Mouse (Mus musculus) effector memory CD4-positive, alpha-beta T cell, adult 5 months (primary cell): Measurements from ENCODE around the gene Lgals3bp. TPM values are rescaled to one million over a fixed set of nuclear protein-coding genes. Genes with fewer than 3 reads are reported as not detected.

ENCODE experiments used
- polyA plus RNA-seq: library from polyadenylated mRNA; unstranded; fragments of 100-300 nt; shearing (Covaris generic); gene quantifications from one replicate; pipeline ENCODE4 v1.2.1, GENCODE M21; 2017

Gene Lgals3bp
- polyA plus RNA-seq, result 70.0 TPM

DNA sequence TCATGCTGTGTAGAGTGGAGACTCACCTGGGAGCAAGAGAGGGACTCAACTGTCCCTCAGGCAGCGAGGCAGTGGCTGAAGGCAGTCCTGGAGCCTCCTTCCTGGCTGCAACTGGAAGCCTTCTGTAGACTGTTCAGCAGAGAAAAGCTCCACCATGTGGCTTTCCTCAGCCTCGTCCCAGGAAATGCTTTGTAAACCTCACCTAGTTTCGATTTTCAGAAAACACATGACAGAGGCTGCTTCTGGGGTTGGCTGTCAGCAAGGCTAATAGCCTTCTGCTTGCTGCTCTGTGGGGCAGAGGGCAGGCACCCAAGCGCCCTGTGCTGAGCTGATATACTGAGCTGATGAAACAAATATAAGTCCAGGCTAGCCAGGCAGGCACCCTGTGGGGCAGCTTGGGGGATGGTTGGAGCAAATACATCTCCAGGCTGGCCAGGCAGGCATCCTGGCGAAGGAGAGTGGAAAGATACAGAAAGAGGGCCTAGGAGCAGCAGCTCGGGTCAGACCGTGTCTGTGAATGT, at the start of gene Lgals3bp:
Lgals3bp (minus strand) TSS at position 333 of the 521 bp plus-strand sequence.

DNA sequence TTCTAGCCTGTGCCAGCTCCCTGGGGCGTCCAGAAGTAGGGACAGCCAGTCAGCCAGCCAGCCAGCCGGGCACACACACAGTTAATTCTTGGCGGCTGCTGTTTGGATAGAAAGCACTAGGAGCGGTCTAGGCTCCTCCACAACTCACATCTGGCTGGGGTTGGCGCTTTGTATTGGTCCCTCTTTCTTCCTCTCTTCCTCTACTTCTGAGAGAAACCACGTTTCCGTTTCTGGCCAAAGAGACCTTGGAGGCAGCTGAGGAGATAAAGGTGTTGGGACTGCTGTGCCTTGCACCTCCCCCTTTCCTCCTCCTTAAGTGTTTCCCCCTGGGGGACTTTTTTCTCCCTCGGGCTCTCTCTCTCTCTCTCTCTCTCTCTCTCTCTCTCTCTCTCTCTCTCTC, 26.1 kb upstream of the Lgals3bp start, which contains the start of gene C1qtnf1:
C1qtnf1 (plus strand) TSS at position 218 of the 400 bp plus-strand sequence.

DNA sequence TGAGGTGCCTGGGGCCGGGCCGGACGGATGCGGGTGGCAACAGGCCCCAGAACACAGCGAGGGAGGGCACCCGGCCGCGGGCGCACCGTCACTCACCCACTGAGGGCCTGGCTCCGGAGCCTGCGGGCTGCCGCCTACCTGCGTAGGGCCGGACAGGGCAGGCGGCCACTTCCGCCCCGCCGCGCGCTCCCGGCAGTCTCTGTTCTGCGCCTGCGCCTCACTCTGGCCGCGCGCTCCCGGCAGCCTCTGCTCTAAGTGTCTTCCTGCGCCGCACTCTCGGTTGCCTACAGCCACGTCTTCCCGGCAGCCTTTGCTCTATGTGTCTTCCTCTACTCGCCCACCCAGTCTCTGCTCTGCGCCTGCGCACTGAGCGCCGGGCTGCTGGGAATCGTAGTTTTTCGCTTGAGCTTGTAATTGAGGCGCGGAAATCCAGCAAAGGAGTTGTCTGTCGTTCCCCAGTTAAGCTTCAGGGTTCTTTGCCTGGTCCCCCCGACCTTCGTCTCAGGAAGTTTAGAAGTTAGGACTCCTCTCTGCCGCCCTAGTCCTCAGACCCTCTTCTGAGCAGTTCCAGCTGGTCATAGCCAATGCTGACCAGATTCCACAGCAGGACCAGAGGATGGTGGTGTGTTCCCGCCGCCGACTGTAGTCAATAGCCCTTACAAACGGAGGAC, 17.1 kb upstream of the Lgals3bp start, which contains the start of gene Cant1:
Cant1 (minus strand) TSS at position 253 of the 671 bp plus-strand sequence.

DNA sequence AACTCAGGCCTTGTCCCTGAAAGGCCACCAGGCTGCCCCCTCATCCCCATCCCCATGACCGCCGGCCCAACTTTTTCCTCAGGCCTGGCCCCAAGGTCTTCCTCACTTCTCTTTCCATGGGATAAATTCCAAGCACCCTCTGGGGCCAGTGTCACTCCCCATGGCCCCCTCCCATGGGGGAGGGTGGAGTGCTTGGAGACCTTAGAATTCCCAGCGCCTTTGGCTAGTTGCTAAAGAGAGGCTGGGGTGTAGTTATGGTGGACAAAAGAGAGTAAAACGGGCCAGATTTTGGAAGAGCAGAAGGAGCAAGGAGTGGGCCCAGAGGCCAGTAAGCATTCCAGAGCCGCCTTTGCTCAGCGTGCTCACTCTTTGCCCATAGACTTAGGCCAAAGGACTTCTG, 46.3 kb downstream of the Lgals3bp start, which contains the start of gene Timp2:
Timp2 (minus strand) TSS at position 101 of the 400 bp plus-strand sequence.

Other genes starting within 250 kb of the Lgals3bp start
- gene Cyth1, start 153.5 kb downstream of the Lgals3bp start, polyA plus RNA-seq, result 214 TPM
- 106 TPM for gene Usp36, start 111.8 kb downstream of the Lgals3bp start, polyA plus RNA-seq
- not detected for gene Cep295nl, start 59.6 kb downstream of the Lgals3bp start, polyA plus RNA-seq
- 34.2 TPM for gene Timp2, start 46.4 kb downstream of the Lgals3bp start, polyA plus RNA-seq
- 41.5 TPM for gene Cant1, start 17.0 kb upstream of the Lgals3bp start, polyA plus RNA-seq
- not detected for gene C1qtnf1, start 26.1 kb upstream of the Lgals3bp start, polyA plus RNA-seq
- 4.1 TPM for gene Engase, start 74.7 kb upstream of the Lgals3bp start, polyA plus RNA-seq